Mouse (Mus musculus) E14TG2a.4 (cell line): ENCODE results near the gene 1700023F06Rik.
"Not testable (repeated sequence)": the region's sequence is repeated elsewhere in the genome, so short reads cannot be mapped to it uniquely, and the experiment has no call there.

Experiments
- H3K27me3 ChIP-seq: 2 replicates; pipeline ENCODE4 v1.6.1; 2014; ENCODE audit warnings: low read length, control low read depth; ENCODE audit not compliant: insufficient read depth
- H3K36me3 ChIP-seq: 2 replicates; pipeline ENCODE4 v1.6.1; 2014; ENCODE audit warnings: low read length, control low read depth; ENCODE audit not compliant: insufficient read depth
- H3K4me1 ChIP-seq: replicated peaks from 2 replicates; pipeline ENCODE4 v1.6.1; 2014; ENCODE audit warnings: low read depth, low read length, control low read depth
- H3K4me3 ChIP-seq: replicated peaks from 2 replicates; pipeline ENCODE4 v1.5.1; 2014; ENCODE audit warnings: mild to moderate bottlenecking, low read length
- H3K9me3 ChIP-seq: 2 replicates; pipeline ENCODE4 v1.6.1; 2014; ENCODE audit warnings: low read length, control low read depth
- CTCF ChIP-seq: conservative IDR thresholded peaks from 2 replicates; pipeline ENCODE4 v1.5.1; 2014; ENCODE audit warnings: low read length
- NANOG ChIP-seq: IDR thresholded peaks from 2 replicates; pipeline ENCODE4 v1.6.1; 2014; ENCODE audit warnings: borderline replicate concordance, low read length, mixed read lengths
- POU5F1 ChIP-seq: IDR thresholded peaks from 2 replicates; pipeline ENCODE4 v1.6.1; 2014; ENCODE audit warnings: low read length, borderline replicate concordance

The 1700023F06Rik gene

GRCm38 (mm10) chr11:103231367-103231766, 23.0 kb upstream of the 1700023F06Rik start:
- no peak overlapping the region for H3K4me3 ChIP-seq
- H3K9me3 ChIP-seq: peaks cover 7% of the 10 kb centered on the region; the same call in 1 of the 2 replicates

DNA sequence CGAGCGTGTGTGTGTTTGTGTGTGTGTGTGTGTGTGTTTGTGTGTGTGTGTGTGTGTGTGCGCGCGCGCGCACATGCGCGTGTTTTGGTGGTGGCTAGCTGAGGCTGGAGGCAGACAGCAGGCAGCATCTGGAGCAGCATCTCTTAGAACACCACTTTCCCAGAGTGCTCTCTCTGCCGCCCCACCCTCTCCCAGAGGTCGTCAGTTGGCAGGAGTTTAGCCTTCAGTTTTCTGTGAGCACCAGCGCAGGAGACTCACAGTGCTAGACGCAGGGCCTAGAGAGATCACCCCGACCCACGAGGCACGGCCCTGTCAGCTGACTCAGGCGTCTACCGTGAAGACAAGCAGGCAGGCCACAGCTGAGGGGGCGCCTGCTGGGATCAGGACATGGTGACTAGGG, 22.3 kb upstream of the 1700023F06Rik start:
- no peaks in the 10 kb centered on the region for H3K27me3 ChIP-seq
- H3K9me3 ChIP-seq: peaks cover 7% of the 10 kb centered on the region; the same call in 1 of the 2 replicates
- TF ChIP-seq POU5F1: no peak
- no peak for TF ChIP-seq CTCF
- TF ChIP-seq NANOG: no peak
- H3K36me3 ChIP-seq: peaks cover 6% of the 10 kb centered on the region; the same call in 1 of the 2 replicates
- peak overlapping the region; percentile 45 for H3K4me3 ChIP-seq
- peaks cover 47% of the 10 kb centered on the region for H3K4me1 ChIP-seq

More at GRCm38 (mm10) chr11:103231367-103231766, 23.0 kb upstream of the 1700023F06Rik start:
- Histone ChIP-seq H3K36me3 (peaks cover 6% of the 10 kb centered on the region; the same call in 1 of the 2 replicates), H3K27me3 (no peaks in the 10 kb centered on the region), H3K4me1 (peaks cover 48% of the 10 kb centered on the region)
- TF ChIP-seq CTCF (no peak), POU5F1 (no peak), NANOG (no peak)

- 0 out of 2 replicates have a peak, but pooled peaks cover 2% of the 10 kb centered on the region for H3K27me3 ChIP-seq
- peaks cover 47% of the 10 kb centered on the region for H3K4me1 ChIP-seq
- peaks cover 6% of the 10 kb centered on the region; the same call in 1 of the 2 replicates for H3K36me3 ChIP-seq
These were observed 21.2 kb upstream of the 1700023F06Rik start for GRCm38 (mm10) chr11:103229608-103230007.

GRCm38 (mm10) chr11:103223951-103224456, 15.6 kb upstream of the 1700023F06Rik start:
- Histone ChIP-seq H3K4me3 (peak overlapping the region; percentile 59), H3K4me1 (peaks cover 40% of the 10 kb centered on the region), H3K9me3 (peaks cover 1% of the 10 kb centered on the region; the same call in 1 of the 2 replicates), H3K27me3 (peaks cover 32% of the 10 kb centered on the region), H3K36me3 (peaks cover 26% of the 10 kb centered on the region)
- TF ChIP-seq POU5F1: no peak

More at GRCm38 (mm10) chr11:103229608-103230007, 21.2 kb upstream of the 1700023F06Rik start:
- H3K9me3 ChIP-seq: peaks cover 7% of the 10 kb centered on the region; the same call in 1 of the 2 replicates
- peak; percentile 42 for TF ChIP-seq CTCF
- TF ChIP-seq NANOG: no peak
- TF ChIP-seq POU5F1: no peak
- 0 out of 2 replicates have a peak overlapping the region, but pooled peaks have one; percentile 45 for H3K4me3 ChIP-seq

DNA sequence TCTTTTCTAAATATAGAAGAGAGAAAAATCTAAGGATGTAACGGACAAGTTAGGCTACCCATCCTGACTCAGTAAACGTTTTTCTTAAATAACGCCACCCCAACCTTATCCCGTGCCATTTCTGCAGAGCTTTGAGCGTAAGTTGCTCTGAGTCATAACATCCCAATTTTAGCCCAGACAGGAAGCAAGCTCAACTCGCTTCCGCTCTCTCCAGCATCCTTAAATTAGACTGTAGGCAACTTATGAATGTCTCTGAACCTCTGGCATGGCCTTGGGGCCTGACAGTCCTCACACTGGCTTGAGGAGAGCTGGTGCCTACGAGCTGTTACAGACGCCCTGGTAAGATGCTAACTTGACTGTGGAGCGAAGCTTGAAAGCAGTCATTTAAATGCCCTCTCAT, 15.1 kb upstream of the 1700023F06Rik start:
- peak overlapping the region; percentile 59; the same call in 1 of the 2 replicates for H3K4me3 ChIP-seq
- H3K27me3 ChIP-seq: peaks cover 38% of the 10 kb centered on the region
- H3K36me3 ChIP-seq: peaks cover 26% of the 10 kb centered on the region
- TF ChIP-seq NANOG: no peak
- peaks cover 45% of the 10 kb centered on the region for H3K4me1 ChIP-seq
- no peaks in the 10 kb centered on the region for H3K9me3 ChIP-seq

- peaks cover 52% of the 10 kb centered on the region for H3K4me1 ChIP-seq
- not testable (repeated sequence) for H3K4me3 ChIP-seq, H3K9me3 ChIP-seq
- peaks cover 26% of the 10 kb centered on the region for H3K36me3 ChIP-seq
- peaks cover 45% of the 10 kb centered on the region for H3K27me3 ChIP-seq
These were observed 14.4 kb upstream of the 1700023F06Rik start for GRCm38 (mm10) chr11:103222718-103223117.

- H3K4me3 ChIP-seq: no peak overlapping the region
- peaks cover 20% of the 10 kb centered on the region for H3K36me3 ChIP-seq
- H3K9me3 ChIP-seq: no peaks in the 10 kb centered on the region
- H3K4me1 ChIP-seq: peaks cover 50% of the 10 kb centered on the region
- no peak for TF ChIP-seq CTCF
- no peak for TF ChIP-seq NANOG
- TF ChIP-seq POU5F1: no peak
- H3K27me3 ChIP-seq: peaks cover 58% of the 10 kb centered on the region
These were observed 13.1 kb upstream of the 1700023F06Rik start for GRCm38 (mm10) chr11:103221437-103221836.

GRCm38 (mm10) chr11:103219995-103220394, 11.6 kb upstream of the 1700023F06Rik start:
- TF ChIP-seq CTCF (no peak), NANOG (no peak), POU5F1 (no peak)
- peaks cover 20% of the 10 kb centered on the region for H3K36me3 ChIP-seq

DNA sequence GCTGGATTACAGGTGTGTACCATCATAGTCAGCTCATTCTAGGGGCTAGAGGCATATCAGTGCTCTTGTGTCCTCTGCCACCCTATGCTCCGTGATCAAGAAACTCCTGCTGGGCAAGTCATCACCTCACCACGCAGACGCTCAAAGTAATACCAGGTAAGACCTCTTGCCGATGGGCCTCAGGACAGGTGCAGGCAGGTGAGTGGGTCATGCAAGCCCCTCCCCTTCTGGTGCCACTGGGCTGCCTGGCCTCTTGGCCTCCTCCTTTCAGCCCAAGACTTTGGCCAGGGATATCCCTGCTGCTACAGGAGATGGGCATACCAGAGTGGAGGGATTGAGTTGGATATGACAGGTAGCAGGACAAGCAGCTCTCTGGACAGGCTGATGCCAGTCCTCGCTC, 10.9 kb upstream of the 1700023F06Rik start:
- Histone ChIP-seq H3K9me3 (no peaks in the 10 kb centered on the region), H3K4me1 (peaks cover 30% of the 10 kb centered on the region), H3K36me3 (peaks cover 20% of the 10 kb centered on the region), H3K4me3 (no peak overlapping the region), H3K27me3 (peaks cover 67% of the 10 kb centered on the region)
- no peak for TF ChIP-seq POU5F1
- TF ChIP-seq NANOG: no peak
- no peak for TF ChIP-seq CTCF

More at GRCm38 (mm10) chr11:103219995-103220394, 11.6 kb upstream of the 1700023F06Rik start:
- H3K9me3 ChIP-seq: no peaks in the 10 kb centered on the region
- no peak overlapping the region for H3K4me3 ChIP-seq
- H3K27me3 ChIP-seq: peaks cover 70% of the 10 kb centered on the region
- H3K4me1 ChIP-seq: peaks cover 37% of the 10 kb centered on the region
